Mouse (Mus musculus) lung, embryonic 16.5 days (tissue): ENCODE measurements around the gene Lbh. TPM values are rescaled to one million over a fixed set of nuclear protein-coding genes. Genes with fewer than 3 reads are reported as not detected.

Source experiments
- ATAC-seq: fragments of 200-750 bp; cut with Nextera tagmentation; 2 replicates; pipeline ENCODE4 v1.8.0; 2017; ENCODE audit warnings: low read depth, mild to moderate bottlenecking, moderate library complexity
- H3K27ac ChIP-seq: fragments of 300-500 bp; sonication (generic); 2 replicates; pipeline ENCODE4 v1.5.1; 2014; ENCODE audit warnings: mild to moderate bottlenecking, control low read depth, low read length
- H3K27me3 ChIP-seq: fragments of 300-500 bp; sonication (generic); 2 replicates; pipeline ENCODE4 v1.6.1; 2014; ENCODE audit warnings: low read depth, low read length, mixed read lengths; ENCODE audit not compliant: control insufficient read depth, insufficient read depth
- H3K36me3 ChIP-seq: fragments of 300-500 bp; sonication (generic); 2 replicates; pipeline ENCODE4 v1.6.1; 2014; ENCODE audit warnings: low read length; ENCODE audit not compliant: control insufficient read depth, insufficient read depth
- H3K4me1 ChIP-seq: fragments of 300-500 bp; sonication (generic); replicated peaks from 2 replicates; pipeline ENCODE4 v1.6.1; 2014; ENCODE audit warnings: low read length, mixed read lengths; ENCODE audit not compliant: control insufficient read depth, insufficient read depth
- H3K4me2 ChIP-seq: fragments of 300-500 bp; sonication (generic); 2 replicates; pipeline ENCODE4 v1.6.1; 2014; ENCODE audit warnings: low read depth, low read length, control low read depth
- H3K4me3 ChIP-seq: fragments of 300-500 bp; sonication (generic); 2 replicates; pipeline ENCODE4 v1.5.1; 2014; ENCODE audit warnings: mild to moderate bottlenecking, low read length, control low read depth
- H3K9ac ChIP-seq: fragments of 300-500 bp; sonication (generic); 2 replicates; pipeline ENCODE4 v1.6.1; 2014; ENCODE audit warnings: low read length, control low read depth
- H3K9me3 ChIP-seq: fragments of 300-500 bp; sonication (generic); 2 replicates; pipeline ENCODE4 v1.6.1; 2016; ENCODE audit warnings: low read length; ENCODE audit not compliant: control insufficient read depth
- WGBS: fragments of 180-500 bp; shearing (Covaris S2); extraction: QIAGEN DNeasy Blood & Tissue Kit; methylation state at CpG from one replicate; pipeline ENCODE4 v1.1.7; 2014; 5-methylcytosine and 5-hydroxymethylcytosine counted together
- polyA plus RNA-seq: library from polyadenylated mRNA; unstranded; fragments of >200 nt; fragmentation: Nextera tagmentation; extraction: Ambion mirVana; gene quantifications from 2 replicates; pipeline ENCODE4 v1.2.1, GENCODE M21; 2015

Gene Lbh
- polyA plus RNA-seq, 1 experiment from 2014 or later = 8.8 TPM

GRCm38 (mm10) chr17:72967371-72968175, 49.5 kb downstream of the Lbh start:
- Histone ChIP-seq H3K4me2 (no peak overlapping the region), H3K4me1 (peaks cover 2% of the 10 kb centered on the region; the same call in 1 of the 2 replicates), H3K4me3 (no peak overlapping the region), H3K9me3 (no peaks in the 10 kb centered on the region), H3K27me3 (no peaks in the 10 kb centered on the region), H3K9ac (no peak overlapping the region), H3K27ac (no peak overlapping the region), H3K36me3 (no peaks in the 10 kb centered on the region)
- WGBS = 48% methylated on average over 6 of the region's 6 CpGs
- ATAC-seq = no peak

GRCm38 (mm10) chr17:72968666-72969065, 50.6 kb downstream of the Lbh start:
- H3K27me3 ChIP-seq = no peaks in the 10 kb centered on the region
- no peaks in the 10 kb centered on the region for H3K9me3 ChIP-seq
- no peaks in the 10 kb centered on the region for H3K36me3 ChIP-seq
- H3K9ac ChIP-seq = no peak overlapping the region
- 57% methylated on average over 4 of the region's 4 CpGs for WGBS
- H3K27ac ChIP-seq = no peak overlapping the region
- peaks cover 2% of the 10 kb centered on the region; the same call in 1 of the 2 replicates for H3K4me1 ChIP-seq
- no peak overlapping the region for H3K4me3 ChIP-seq
- no peak overlapping the region for H3K4me2 ChIP-seq
- no peak for ATAC-seq

- H3K4me1 ChIP-seq = peaks cover 2% of the 10 kb centered on the region; the same call in 1 of the 2 replicates
- H3K27ac ChIP-seq = no peak overlapping the region
- no peak for ATAC-seq
- no peak overlapping the region for H3K4me2 ChIP-seq
- no peaks in the 10 kb centered on the region for H3K36me3 ChIP-seq
- H3K9me3 ChIP-seq = no peaks in the 10 kb centered on the region
- 79% methylated on average over 7 of the region's 7 CpGs for WGBS
- H3K27me3 ChIP-seq = no peaks in the 10 kb centered on the region
- H3K4me3 ChIP-seq = no peak overlapping the region
- H3K9ac ChIP-seq = no peak overlapping the region
These were observed 52.6 kb downstream of the Lbh start for GRCm38 (mm10) chr17:72970631-72971161.

GRCm38 (mm10) chr17:72973041-72973440, 54.9 kb downstream of the Lbh start:
- Histone ChIP-seq H3K9ac (no peak overlapping the region), H3K9me3 (no peaks in the 10 kb centered on the region), H3K27ac (no peak overlapping the region), H3K4me2 (no peak overlapping the region), H3K27me3 (no peaks in the 10 kb centered on the region), H3K4me1 (no peaks in the 10 kb centered on the region), H3K4me3 (no peak overlapping the region), H3K36me3 (no peaks in the 10 kb centered on the region)
- no peak for ATAC-seq
- WGBS = 65% methylated on average over 5 of the region's 5 CpGs

GRCm38 (mm10) chr17:72976258-72977231, 58.4 kb downstream of the Lbh start:
- Histone ChIP-seq H3K36me3 (no peaks in the 10 kb centered on the region), H3K27ac (no peak overlapping the region), H3K4me2 (no peak overlapping the region), H3K4me1 (no peaks in the 10 kb centered on the region), H3K4me3 (no peak overlapping the region), H3K27me3 (no peaks in the 10 kb centered on the region), H3K9ac (no peak overlapping the region), H3K9me3 (no peaks in the 10 kb centered on the region)
- peak; percentile 59; the same call in 1 of the 2 replicates for ATAC-seq
- 47% methylated on average over 11 of the region's 11 CpGs for WGBS

GRCm38 (mm10) chr17:72977616-72978015, 59.5 kb downstream of the Lbh start:
- Histone ChIP-seq H3K36me3 (no peaks in the 10 kb centered on the region), H3K4me2 (no peak overlapping the region), H3K9me3 (no peaks in the 10 kb centered on the region), H3K9ac (no peak overlapping the region), H3K27ac (no peak overlapping the region), H3K4me1 (no peaks in the 10 kb centered on the region), H3K27me3 (no peaks in the 10 kb centered on the region), H3K4me3 (no peak overlapping the region)
- 70% methylated on average over 1 of the region's 1 CpGs for WGBS
- ATAC-seq = no peak

- Histone ChIP-seq H3K27ac (no peak overlapping the region), H3K36me3 (no peaks in the 10 kb centered on the region), H3K4me3 (no peak overlapping the region), H3K4me2 (no peak overlapping the region), H3K27me3 (no peaks in the 10 kb centered on the region), H3K4me1 (no peaks in the 10 kb centered on the region), H3K9ac (no peak overlapping the region), H3K9me3 (no peaks in the 10 kb centered on the region)
- WGBS = 48% methylated on average over 6 of the region's 6 CpGs
- no peak for ATAC-seq
These were observed 64.1 kb downstream of the Lbh start for GRCm38 (mm10) chr17:72982156-72982555.

- H3K4me3 ChIP-seq = no peak overlapping the region
- H3K27ac ChIP-seq = no peak overlapping the region
- H3K4me2 ChIP-seq = no peak overlapping the region
- no peaks in the 10 kb centered on the region for H3K36me3 ChIP-seq
- ATAC-seq = no peak
- no peaks in the 10 kb centered on the region for H3K4me1 ChIP-seq
- WGBS = 83% methylated on average over 7 of the region's 7 CpGs
- no peaks in the 10 kb centered on the region for H3K27me3 ChIP-seq
- H3K9ac ChIP-seq = no peak overlapping the region
- H3K9me3 ChIP-seq = no peaks in the 10 kb centered on the region
These were observed 65.4 kb downstream of the Lbh start for GRCm38 (mm10) chr17:72983471-72983870.

GRCm38 (mm10) chr17:72989025-72989424, 70.9 kb downstream of the Lbh start:
- no peaks in the 10 kb centered on the region for H3K27me3 ChIP-seq
- no peak for ATAC-seq
- no peaks in the 10 kb centered on the region for H3K4me1 ChIP-seq
- no peak overlapping the region for H3K27ac ChIP-seq
- 81% methylated on average over 6 of the region's 6 CpGs for WGBS
- H3K4me3 ChIP-seq = no peak overlapping the region
- H3K36me3 ChIP-seq = no peaks in the 10 kb centered on the region
- no peak overlapping the region for H3K9ac ChIP-seq
- H3K9me3 ChIP-seq = no peaks in the 10 kb centered on the region
- H3K4me2 ChIP-seq = no peak overlapping the region
